Mouse (Mus musculus) layer of hippocampus, adult 8-10 months (tissue): Measurements from ENCODE around the gene Vmn1r12. TPM values are rescaled to one million over a fixed set of nuclear protein-coding genes. Genes with fewer than 3 reads are reported as not detected.
"Not testable (repeated sequence)": the region's sequence is repeated elsewhere in the genome, so short reads cannot be mapped to it uniquely, and the experiment has no call there.

Experiments
- DNase-seq, 2 experiments: peaks; one replicate each; pipeline ENCODE4 v3.0.0; 2022; ENCODE audit warnings: low spot score in 2 of 2
- total RNA-seq, 4 experiments: library from RNA; stranded (reverse); gene quantifications; 2 replicates each; pipeline ENCODE4 v1.2.4; 2022

Vmn1r12 gene
- total RNA-seq = under 1 TPM in 1 of 4 experiments, not detected in 3; 0.06 TPM

DNA sequence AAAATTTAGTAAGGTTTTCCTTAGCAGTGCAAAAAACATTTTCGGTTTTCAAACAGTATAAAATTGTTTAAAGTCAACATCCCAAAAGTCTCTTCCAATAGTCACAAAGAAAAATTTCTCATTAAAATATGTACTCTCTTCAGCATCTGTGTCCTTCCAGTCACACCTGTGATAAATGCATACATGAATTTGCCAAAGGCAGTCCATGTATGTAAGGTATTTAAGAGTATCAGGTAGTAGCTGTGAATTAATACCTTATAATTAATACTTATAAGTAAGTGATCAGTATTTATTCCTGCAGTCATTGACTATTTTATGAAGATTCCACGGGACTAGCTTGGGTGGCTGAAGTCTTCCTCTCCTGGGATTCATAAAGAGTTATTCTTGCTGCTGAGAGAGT, at the start of gene Vmn1r12:
Gene Vmn1r12 (plus strand): TSS at position 301 of the 400 bp plus-strand sequence.
- DNase-seq = no peak

DNA sequence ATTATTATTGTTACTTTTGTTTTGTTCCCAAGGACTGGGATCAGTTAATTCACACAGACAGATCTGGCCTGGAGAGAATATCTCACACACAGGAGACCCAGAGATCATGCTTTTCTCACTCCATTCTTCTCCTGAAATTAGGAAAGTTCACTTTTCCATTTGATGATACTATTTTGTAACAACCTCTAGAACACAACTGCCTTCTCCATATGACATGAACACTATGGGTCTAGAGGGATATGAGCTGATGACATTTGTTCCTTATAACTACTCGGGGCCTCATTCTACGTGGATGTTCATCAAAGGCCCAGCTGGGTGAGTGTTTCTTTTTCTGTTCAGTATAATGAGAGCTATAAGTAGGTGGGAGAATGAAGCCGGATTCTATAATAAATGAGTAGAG, 47.6 kb upstream of the Vmn1r12 start, which contains the start of gene Vmn1r10:
Gene Vmn1r10 (plus strand): TSS at position 301 of the 400 bp plus-strand sequence.
- DNase-seq = no peak

DNA sequence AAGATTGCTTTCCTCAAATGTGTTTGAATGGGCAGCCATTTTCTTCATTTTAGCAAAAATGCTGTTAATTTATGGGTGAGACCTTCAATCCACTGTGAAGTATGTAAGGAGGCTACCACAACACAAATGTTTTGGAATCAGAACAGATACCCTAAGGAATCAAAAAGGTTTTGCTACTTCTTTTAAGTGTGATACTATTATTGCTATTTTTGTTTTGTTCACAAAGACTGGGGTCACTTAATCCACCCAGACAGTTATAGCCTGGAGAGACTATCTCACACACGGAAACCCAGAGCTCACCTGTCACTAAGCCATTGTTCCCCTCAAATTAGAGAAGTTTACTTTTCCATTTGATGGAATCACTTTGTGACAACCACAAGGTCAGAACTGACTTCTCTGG, 23.6 kb upstream of the Vmn1r12 start, which contains the start of gene Vmn1r11:
Gene Vmn1r11 (plus strand): TSS at position 301 of the 400 bp plus-strand sequence.
- DNase-seq = no peak

DNA sequence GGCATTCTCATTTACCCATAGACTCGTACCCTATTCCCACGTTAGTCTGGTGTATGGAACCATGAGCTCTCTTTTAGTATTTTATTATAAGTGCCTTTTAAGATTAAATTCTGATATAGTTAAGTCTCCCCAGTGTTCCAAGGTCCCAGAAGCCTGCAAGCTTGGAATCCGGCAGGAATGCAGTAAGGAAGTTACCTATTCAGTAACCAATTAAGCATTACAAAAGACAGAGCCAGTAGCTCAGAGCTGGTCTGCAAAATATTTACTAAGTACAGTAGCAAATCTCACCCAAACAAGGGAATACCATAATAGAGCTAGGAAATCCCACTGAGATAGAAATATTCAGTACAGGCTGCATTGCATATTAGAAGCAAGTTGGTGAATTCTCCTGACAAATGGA, 33.3 kb downstream of the Vmn1r12 start:
- not testable (repeated sequence) for DNase-seq

DNA sequence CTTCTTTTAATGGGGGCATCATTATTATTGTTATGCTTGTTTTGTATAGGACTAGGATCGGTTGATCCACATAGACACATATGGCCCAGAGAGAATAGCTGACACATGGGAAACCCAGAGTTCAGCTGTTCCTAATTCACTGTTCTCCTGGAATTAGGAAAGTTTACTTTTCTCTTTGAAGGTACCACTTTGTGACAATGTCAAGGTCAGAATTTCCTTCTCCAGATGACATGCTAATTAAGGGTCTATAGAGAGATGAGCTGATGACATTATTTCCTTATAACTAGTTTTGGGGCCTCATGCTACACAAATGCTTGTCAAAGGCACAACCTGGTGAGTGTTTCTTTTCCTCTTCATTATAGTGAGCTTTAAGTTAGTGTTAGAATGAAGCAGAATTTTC, 46.3 kb downstream of the Vmn1r12 start, which contains the start of gene Vmn1r13:
Gene Vmn1r13 (plus strand): TSS at position 301 of the 400 bp plus-strand sequence.
- not testable (repeated sequence) for DNase-seq

Other genes with a start within 250 kb of the Vmn1r12 start
- 10 to 100 TPM; 35.6 to 39.9 (median 37.9) TPM for gene Nt5c3, start 233.0 kb upstream of the Vmn1r12 start, total RNA-seq
- gene Vmn1r4, start 232.9 kb upstream of the Vmn1r12 start, total RNA-seq = under 1 TPM in 3 of 4 experiments, not detected in 1; 0.25 to 0.80 (median 0.43) TPM
- not detected for gene Vmn1r5, start 186.6 kb upstream of the Vmn1r12 start, total RNA-seq
- gene Vmn1r6, start 159.7 kb upstream of the Vmn1r12 start, total RNA-seq = not detected
- not detected for gene Vmn1r7, start 131.6 kb upstream of the Vmn1r12 start, total RNA-seq
- gene Vmn1r8, start 124.6 kb upstream of the Vmn1r12 start, total RNA-seq = not detected
- gene Vmn1r9, start 90.1 kb upstream of the Vmn1r12 start, total RNA-seq = under 1 TPM in 1 of 4 experiments, not detected in 3; 0.07 TPM
- not detected for gene Vmn1r10, start 47.5 kb upstream of the Vmn1r12 start, total RNA-seq
- not detected for gene Vmn1r11, start 23.5 kb upstream of the Vmn1r12 start, total RNA-seq
- gene Vmn1r13, start 46.4 kb downstream of the Vmn1r12 start, total RNA-seq = not detected
- gene Vmn1r14, start 74.8 kb downstream of the Vmn1r12 start, total RNA-seq = not detected
- not detected for gene Vmn1r15, start 101.0 kb downstream of the Vmn1r12 start, total RNA-seq
- gene Vmn1r16, start 172.6 kb downstream of the Vmn1r12 start, total RNA-seq = not detected
- gene Vmn1r17, start 206.8 kb downstream of the Vmn1r12 start, total RNA-seq = not detected
- not detected for gene Vmn1r18, start 238.9 kb downstream of the Vmn1r12 start, total RNA-seq
- not detected for gene Vmn1r19, start 246.9 kb downstream of the Vmn1r12 start, total RNA-seq